Mouse (Mus musculus) megakaryocyte progenitor cell, adult 5-6 weeks (primary cell): ENCODE data around the gene Igf2bp1. TPM values are rescaled to one million over a fixed set of nuclear protein-coding genes. Genes with fewer than 3 reads are reported as not detected.

Experiments used
- total RNA-seq, 2 experiments: library from RNA; stranded (forward) in 1 of 2; stranded (reverse) in 1 of 2; fragments of 157-497, 149-512 nt in 1 of 2; fragments of 200-1000 nt in 1 of 2; gene quantifications; 2 replicates each; pipeline versions ENCODE4 v1.2.3 to v1.2.4; 2015 to 2017

Gene Igf2bp1
- total RNA-seq, 2 experiments from 2014 or later, result not detected

Other genes with a start within 250 kb of the Igf2bp1 start
- 0.47 and 1.3 TPM in 2 replicates for gene Phospho1, start 181.4 kb downstream of the Igf2bp1 start, total RNA-seq (2015)
- gene Phospho1, start 181.4 kb downstream of the Igf2bp1 start, total RNA-seq (2017), result 0.62 TPM in 1 of 2 replicates, not detected in the other
- 4.3 and 9.3 TPM in 2 replicates for gene Gngt2, start 168.7 kb downstream of the Igf2bp1 start, total RNA-seq (2015)
- 4.0 TPM in 2 replicates for gene Gngt2, start 168.7 kb downstream of the Igf2bp1 start, total RNA-seq (2017)
- 1.5 and 5.0 TPM in 2 replicates for gene Abi3, start 163.5 kb downstream of the Igf2bp1 start, total RNA-seq (2015)
- 1.8 and 3.0 TPM in 2 replicates for gene Abi3, start 163.5 kb downstream of the Igf2bp1 start, total RNA-seq (2017)
- not detected in 2 replicates for gene B4galnt2, start 91.0 kb downstream of the Igf2bp1 start, total RNA-seq (2015)
- gene B4galnt2, start 91.0 kb downstream of the Igf2bp1 start, total RNA-seq (2017), result not detected in 2 replicates
- gene Gip, start 18.6 kb upstream of the Igf2bp1 start, total RNA-seq (2015), result not detected in 2 replicates
- gene Gip, start 18.6 kb upstream of the Igf2bp1 start, total RNA-seq (2017), result not detected in 2 replicates
- 71.4 and 78.1 TPM in 2 replicates for gene Snf8, start 28.9 kb upstream of the Igf2bp1 start, total RNA-seq (2015)
- 51.6 and 56.1 TPM in 2 replicates for gene Snf8, start 28.9 kb upstream of the Igf2bp1 start, total RNA-seq (2017)
- 21.3 and 21.8 TPM in 2 replicates for gene Ube2z, start 59.4 kb upstream of the Igf2bp1 start, total RNA-seq (2015)
- 18.2 and 19.3 TPM in 2 replicates for gene Ube2z, start 59.4 kb upstream of the Igf2bp1 start, total RNA-seq (2017)
- gene Atp5g1, start 69.7 kb upstream of the Igf2bp1 start, total RNA-seq (2015), result 577 and 669 TPM in 2 replicates
- 72.0 and 102 TPM in 2 replicates for gene Atp5g1, start 69.7 kb upstream of the Igf2bp1 start, total RNA-seq (2017)
- gene Calcoco2, start 106.0 kb upstream of the Igf2bp1 start, total RNA-seq (2015), result not detected in 2 replicates
- gene Calcoco2, start 106.0 kb upstream of the Igf2bp1 start, total RNA-seq (2017), result not detected in 2 replicates
- gene Ttll6, start 127.8 kb upstream of the Igf2bp1 start, total RNA-seq (2015), result not detected in 2 replicates
- not detected in 2 replicates for gene Ttll6, start 127.8 kb upstream of the Igf2bp1 start, total RNA-seq (2017)
- not detected in 2 replicates for gene Hoxb13, start 188.4 kb upstream of the Igf2bp1 start, total RNA-seq (2015)
- gene Hoxb13, start 188.4 kb upstream of the Igf2bp1 start, total RNA-seq (2017), result not detected in 2 replicates